Mouse (Mus musculus) lung, postnatal 0 days (tissue): Measurements from ENCODE around the gene Pgghg.

Experiments used
- CTCF ChIP-seq: IDR thresholded peaks from 2 replicates; pipeline ENCODE4 v1.5.1; 2016; ENCODE audit warnings: antibody characterized with exemption, mild to moderate bottlenecking
- EP300 ChIP-seq: IDR thresholded peaks from 2 replicates; pipeline ENCODE4 v1.6.1; 2016; ENCODE audit warnings: antibody characterized with exemption, mild to moderate bottlenecking, control low read depth

- TF ChIP-seq CTCF (no peak), EP300 (no peak)
Observed at GRCm38 (mm10) chr7:140987182-140988138, 46.3 kb downstream of the Pgghg start.
